Mouse (Mus musculus) liver, adult 2 months (tissue): ENCODE data around the gene Podn.

Experiments used
- CTCF ChIP-seq: fragments of 200-500 bp; IDR thresholded peaks from 2 replicates; pipeline ENCODE4 v1.5.1; 2011; ENCODE audit warnings: low read depth, low read length, control low read depth
- POLR2A ChIP-seq: fragments of 200-500 bp; IDR thresholded peaks from 2 replicates; pipeline ENCODE4 v1.6.1; 2011; ENCODE audit warnings: low read length, control low read depth; ENCODE audit not compliant: insufficient read depth; ENCODE audit errors: extremely low read depth

DNA sequence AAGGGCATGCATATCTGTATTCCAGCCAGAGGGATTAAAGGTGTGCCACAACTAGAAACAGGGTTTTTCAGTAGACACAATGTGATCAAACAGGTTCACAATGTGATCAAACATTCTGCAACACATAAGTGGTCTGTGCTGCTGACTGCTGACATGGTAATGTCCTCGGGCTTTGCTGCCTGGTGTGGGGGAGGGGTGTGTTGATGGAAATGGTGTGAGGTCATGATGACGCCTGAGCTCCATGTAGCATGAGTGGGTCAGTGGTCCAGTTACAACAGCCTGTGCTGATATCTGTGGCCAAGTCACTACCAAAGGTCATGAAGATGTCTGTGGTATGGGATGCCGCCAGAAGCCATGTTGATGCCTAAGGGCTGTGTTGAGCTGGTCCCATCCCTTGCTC, 34.2 kb upstream of the Podn start:
- TF ChIP-seq POLR2A = no peak
- TF ChIP-seq CTCF = no peak
